Mouse (Mus musculus): ENCODE data around the gene Ezr. TPM values are rescaled to one million over a fixed set of nuclear protein-coding genes. Genes with fewer than 3 reads are reported as not detected.
"Not testable (repeated sequence)": the region's sequence is repeated elsewhere in the genome, so short reads cannot be mapped to it uniquely, and the experiment has no call there.

Gene Ezr
- polyA plus RNA-seq, 1 experiment from 2014 or later, result 97.3 TPM

DNA sequence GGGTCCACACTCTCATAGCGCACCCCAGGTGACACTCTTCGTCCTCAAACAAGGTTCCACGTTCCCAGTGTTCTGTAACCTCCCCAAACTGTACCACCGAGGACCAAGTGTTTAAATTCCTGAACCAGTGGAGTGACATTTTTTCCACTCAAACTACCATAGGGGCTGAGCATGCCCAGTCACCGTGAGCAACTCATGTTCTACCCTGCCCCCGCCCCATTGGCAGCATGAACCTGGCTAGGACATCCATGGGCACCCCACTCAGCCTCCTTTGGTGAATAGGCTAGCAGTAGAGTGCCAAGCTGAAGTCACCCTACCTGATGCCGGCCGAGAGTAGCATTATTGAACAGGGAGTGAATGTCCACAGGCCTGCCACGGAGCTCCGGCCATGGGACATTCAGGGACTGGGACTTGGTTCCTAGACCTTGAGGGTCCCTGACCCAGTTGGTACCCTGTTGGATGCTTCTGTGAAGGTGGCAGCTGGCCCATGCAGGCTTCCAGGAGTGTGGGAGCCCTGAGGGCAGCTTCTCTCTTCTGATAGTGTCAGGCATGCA is 49.2 kb downstream of the Ezr start:
- Histone ChIP-seq H3K27ac (ENCODE audit: low read depth) (no peak overlapping the region), H3K36me3 (ENCODE audit: insufficient read depth) (peaks cover 7% of the 10 kb centered on the region; the same call in 1 of the 2 replicates), H3K9me3 (ENCODE audit: low read depth, low read length) (no peaks in the 10 kb centered on the region), H3K27me3 (ENCODE audit: insufficient read depth, low read length) (no peaks in the 10 kb centered on the region), H3K4me2 (no peak overlapping the region), H3K9ac (no peak overlapping the region), H3K4me1 (ENCODE audit: insufficient read depth) (no peaks in the 10 kb centered on the region), H3K4me3 (ENCODE audit: low read depth, low read length) (no peak overlapping the region)
- DNase-seq (no peak), ATAC-seq (ENCODE audit: insufficient read depth) (no peak)
- no peak for TF ChIP-seq CTCF (IDR thresholded peaks at IDR 0.05; ENCODE audit: low read depth)
- WGBS, result 86% methylated on average over 10 of the region's 10 CpGs

GRCm38 (mm10) chr17:6732665-6733064 is 49.9 kb downstream of the Ezr start:
- H3K36me3 ChIP-seq (ENCODE audit: insufficient read depth), result no peaks in the 10 kb centered on the region
- TF ChIP-seq CTCF (IDR thresholded peaks at IDR 0.05; ENCODE audit: low read depth), result no peak
- H3K9me3 ChIP-seq (ENCODE audit: low read depth, low read length), result no peaks in the 10 kb centered on the region
- ATAC-seq (ENCODE audit: insufficient read depth), result no peak
- no peak overlapping the region for H3K9ac ChIP-seq
- no peak overlapping the region for H3K4me2 ChIP-seq
- no peak for DNase-seq
- H3K4me3 ChIP-seq (ENCODE audit: low read depth, low read length), result no peak overlapping the region
- H3K4me1 ChIP-seq (ENCODE audit: insufficient read depth), result no peaks in the 10 kb centered on the region
- no peaks in the 10 kb centered on the region for H3K27me3 ChIP-seq (ENCODE audit: insufficient read depth, low read length)
- no peak overlapping the region for H3K27ac ChIP-seq (ENCODE audit: low read depth)
- 90% methylated on average over 4 of the region's 4 CpGs for WGBS

GRCm38 (mm10) chr17:6731634-6732033 is 51.0 kb downstream of the Ezr start:
- H3K4me3 ChIP-seq (ENCODE audit: low read depth, low read length), result no peak overlapping the region
- no peaks in the 10 kb centered on the region for H3K9me3 ChIP-seq (ENCODE audit: low read depth, low read length)
- no peak overlapping the region for H3K4me2 ChIP-seq
- H3K9ac ChIP-seq, result no peak overlapping the region
- DNase-seq (no peak), ATAC-seq (ENCODE audit: insufficient read depth) (no peak)
- H3K4me1 ChIP-seq (ENCODE audit: insufficient read depth), result no peaks in the 10 kb centered on the region
- H3K27me3 ChIP-seq (ENCODE audit: insufficient read depth, low read length), result no peaks in the 10 kb centered on the region
- no peaks in the 10 kb centered on the region for H3K36me3 ChIP-seq (ENCODE audit: insufficient read depth)
- H3K27ac ChIP-seq (ENCODE audit: low read depth), result no peak overlapping the region
- TF ChIP-seq CTCF (IDR thresholded peaks at IDR 0.05; ENCODE audit: low read depth), result no peak
- 88% methylated on average over 12 of the region's 12 CpGs for WGBS

DNA sequence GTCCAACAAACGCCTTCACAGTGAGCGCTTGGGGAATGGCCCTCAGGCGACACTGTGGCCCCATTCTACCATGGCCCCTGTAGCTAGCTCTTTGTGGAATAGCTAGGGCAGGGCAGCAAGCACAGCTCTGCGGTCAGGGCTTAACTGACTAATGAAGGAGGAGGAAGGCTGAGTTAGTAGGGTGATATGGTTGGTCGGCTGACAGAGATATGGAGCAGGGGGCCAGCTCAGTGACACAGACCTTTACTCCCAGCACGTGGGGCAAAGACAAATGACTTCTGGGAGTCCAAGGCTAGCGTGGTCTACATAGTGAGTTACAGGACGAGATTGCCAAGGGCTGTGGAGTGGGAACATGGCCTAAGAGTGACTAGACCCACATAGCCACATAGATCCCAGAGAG is 51.5 kb downstream of the Ezr start:
- DNase-seq (no peak), ATAC-seq (ENCODE audit: insufficient read depth) (no peak)
- Histone ChIP-seq H3K27ac (ENCODE audit: low read depth) (no peak overlapping the region), H3K9me3 (ENCODE audit: low read depth, low read length) (no peaks in the 10 kb centered on the region), H3K36me3 (ENCODE audit: insufficient read depth) (no peaks in the 10 kb centered on the region), H3K4me3 (ENCODE audit: low read depth, low read length) (no peak overlapping the region), H3K9ac (no peak overlapping the region), H3K27me3 (ENCODE audit: insufficient read depth, low read length) (no peaks in the 10 kb centered on the region), H3K4me2 (no peak overlapping the region), H3K4me1 (ENCODE audit: insufficient read depth) (no peaks in the 10 kb centered on the region)
- WGBS, result 70% methylated on average over 8 of the region's 8 CpGs
- no peak for TF ChIP-seq CTCF (IDR thresholded peaks at IDR 0.05; ENCODE audit: low read depth)

GRCm38 (mm10) chr17:6729244-6729742 is 53.3 kb downstream of the Ezr start:
- DNase-seq (peak; percentile 53), ATAC-seq (ENCODE audit: insufficient read depth) (0 out of 2 replicates have a peak, but pooled peaks have one; percentile 47)
- Histone ChIP-seq H3K4me3 (ENCODE audit: low read depth, low read length) (no peak overlapping the region), H3K27ac (ENCODE audit: low read depth) (peak overlapping the region; percentile 4; the same call in 1 of the 2 replicates), H3K4me1 (ENCODE audit: insufficient read depth) (no peaks in the 10 kb centered on the region), H3K36me3 (ENCODE audit: insufficient read depth) (no peaks in the 10 kb centered on the region), H3K27me3 (ENCODE audit: insufficient read depth, low read length) (no peaks in the 10 kb centered on the region), H3K9ac (no peak overlapping the region), H3K4me2 (no peak overlapping the region), H3K9me3 (ENCODE audit: low read depth, low read length) (no peaks in the 10 kb centered on the region)
- WGBS, result 25% methylated on average over 6 of the region's 6 CpGs
- TF ChIP-seq CTCF (IDR thresholded peaks at IDR 0.05; ENCODE audit: low read depth), result no peak

DNA sequence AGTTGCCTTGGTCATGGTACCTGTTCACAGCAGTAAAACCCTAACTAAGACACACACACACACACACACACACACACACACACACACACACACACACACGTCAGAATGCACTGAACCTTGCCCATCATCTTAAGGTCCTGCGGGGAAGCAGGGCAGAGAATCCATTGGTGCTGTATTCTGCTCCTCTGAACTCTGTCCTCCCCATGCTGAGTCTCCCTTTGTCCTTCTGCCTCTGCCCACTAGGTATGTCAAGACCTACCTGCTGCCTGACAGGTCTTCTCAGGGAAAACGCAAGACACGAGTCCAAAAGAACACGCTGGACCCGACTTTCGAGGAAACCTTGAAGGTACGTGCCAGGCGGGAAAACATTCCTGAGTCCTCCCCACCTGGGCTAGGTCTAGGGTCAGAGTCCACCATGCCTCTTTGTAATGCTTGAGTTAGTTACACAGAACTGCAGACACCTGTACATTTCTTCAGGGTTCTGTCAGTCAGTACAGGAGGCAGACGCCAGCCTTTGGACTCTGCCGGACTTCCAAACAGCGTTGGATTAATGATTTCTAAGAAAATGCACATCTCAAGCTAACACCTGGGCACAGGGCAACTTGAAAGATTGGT is 54.5 kb downstream of the Ezr start:
- Histone ChIP-seq H3K9ac (no peak overlapping the region), H3K4me3 (ENCODE audit: low read depth, low read length) (no peak overlapping the region), H3K36me3 (ENCODE audit: insufficient read depth) (no peaks in the 10 kb centered on the region), H3K9me3 (ENCODE audit: low read depth, low read length) (no peaks in the 10 kb centered on the region), H3K4me2 (no peak overlapping the region), H3K4me1 (ENCODE audit: insufficient read depth) (no peaks in the 10 kb centered on the region), H3K27me3 (ENCODE audit: insufficient read depth, low read length) (no peaks in the 10 kb centered on the region), H3K27ac (ENCODE audit: low read depth) (no peak overlapping the region)
- 86% methylated on average over 12 of the region's 12 CpGs for WGBS
- no peak for DNase-seq
- no peak for TF ChIP-seq CTCF (IDR thresholded peaks at IDR 0.05; ENCODE audit: low read depth)
- ATAC-seq (ENCODE audit: insufficient read depth), result no peak

DNA sequence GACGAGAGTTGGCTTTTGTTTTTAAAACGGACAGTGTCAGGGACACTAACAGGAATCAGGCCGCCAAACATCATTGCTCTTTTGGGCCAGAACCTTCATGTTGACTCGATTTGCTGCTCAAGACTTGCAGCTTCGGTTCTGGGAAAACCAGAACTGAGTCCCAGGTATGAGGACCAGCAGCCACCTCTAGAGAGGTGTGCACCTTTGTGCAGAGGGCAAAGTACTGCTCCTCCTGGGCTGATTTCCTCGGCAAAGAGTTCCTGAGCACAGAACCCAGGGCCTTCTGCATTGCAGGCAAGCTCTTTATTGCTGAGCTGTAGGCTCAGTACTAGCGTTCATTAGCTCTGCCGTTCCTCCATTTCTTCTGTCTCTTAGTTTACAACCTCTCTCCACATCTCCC is 68.6 kb downstream of the Ezr start:
- not testable (repeated sequence) for ATAC-seq (ENCODE audit: insufficient read depth); H3K9ac ChIP-seq; H3K4me2 ChIP-seq; H3K4me3 ChIP-seq (ENCODE audit: low read depth, low read length); H3K36me3 ChIP-seq (ENCODE audit: insufficient read depth); H3K27me3 ChIP-seq (ENCODE audit: insufficient read depth, low read length); H3K27ac ChIP-seq (ENCODE audit: low read depth); DNase-seq; H3K9me3 ChIP-seq (ENCODE audit: low read depth, low read length); H3K4me1 ChIP-seq (ENCODE audit: insufficient read depth)
- 65% methylated on average over 8 of the region's 8 CpGs for WGBS

DNA sequence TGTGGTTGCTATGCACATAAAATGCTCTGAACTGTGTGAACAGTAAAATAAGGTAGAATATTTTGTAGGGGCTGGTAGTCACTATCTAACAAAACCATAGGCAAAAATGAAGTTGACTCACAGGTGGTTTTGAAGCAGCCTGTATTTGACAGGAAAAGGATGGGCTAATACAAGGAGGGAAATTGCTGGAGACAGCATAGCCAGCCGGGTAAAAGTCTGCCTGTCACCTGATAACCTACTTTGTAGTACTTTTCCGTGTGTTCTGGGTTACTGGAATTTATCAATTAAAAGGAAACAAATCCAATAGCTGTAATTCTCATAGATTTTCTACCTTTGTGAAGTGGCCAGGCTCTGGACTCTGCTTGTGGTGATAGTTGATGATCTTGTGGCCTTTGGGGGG is 69.1 kb downstream of the Ezr start:
- not testable (repeated sequence) for H3K4me3 ChIP-seq (ENCODE audit: low read depth, low read length); H3K4me1 ChIP-seq (ENCODE audit: insufficient read depth); H3K27me3 ChIP-seq (ENCODE audit: insufficient read depth, low read length); H3K4me2 ChIP-seq; H3K36me3 ChIP-seq (ENCODE audit: insufficient read depth); H3K9ac ChIP-seq; H3K9me3 ChIP-seq (ENCODE audit: low read depth, low read length); H3K27ac ChIP-seq (ENCODE audit: low read depth); ATAC-seq (ENCODE audit: insufficient read depth); DNase-seq
- WGBS, result 67% methylated on average over 2 of the region's 2 CpGs

GRCm38 (mm10) chr17:6708194-6708593 is 74.4 kb downstream of the Ezr start:
- WGBS, result 81% methylated on average over 2 of the region's 2 CpGs
- ATAC-seq (ENCODE audit: insufficient read depth); H3K9me3 ChIP-seq (ENCODE audit: low read depth, low read length); H3K4me2 ChIP-seq; H3K27me3 ChIP-seq (ENCODE audit: insufficient read depth, low read length); H3K27ac ChIP-seq (ENCODE audit: low read depth); H3K4me1 ChIP-seq (ENCODE audit: insufficient read depth); DNase-seq; H3K4me3 ChIP-seq (ENCODE audit: low read depth, low read length); H3K9ac ChIP-seq; H3K36me3 ChIP-seq (ENCODE audit: insufficient read depth): not testable (repeated sequence)

DNA sequence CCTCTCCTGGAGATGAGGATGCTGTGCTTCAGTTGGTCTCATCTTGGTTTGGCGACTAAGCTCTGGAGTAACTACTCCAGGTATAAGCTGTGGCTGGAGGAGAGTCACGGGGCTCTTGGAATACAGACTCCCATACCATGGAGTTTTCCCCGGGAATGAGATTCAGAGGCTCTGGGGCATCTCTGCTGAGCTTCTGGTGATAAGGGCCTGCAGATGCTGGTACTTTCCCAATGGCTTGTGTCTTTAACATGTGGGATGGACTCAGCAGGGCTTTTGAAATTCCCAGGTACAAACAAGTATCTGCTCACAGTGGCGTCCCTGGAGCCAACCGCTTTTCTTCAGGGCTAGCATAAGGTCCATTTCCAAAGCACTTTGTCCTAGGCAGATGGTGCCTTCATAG is 75.2 kb downstream of the Ezr start:
- H3K27me3 ChIP-seq (ENCODE audit: insufficient read depth, low read length); H3K36me3 ChIP-seq (ENCODE audit: insufficient read depth); H3K27ac ChIP-seq (ENCODE audit: low read depth); H3K4me2 ChIP-seq; ATAC-seq (ENCODE audit: insufficient read depth); DNase-seq; H3K4me1 ChIP-seq (ENCODE audit: insufficient read depth); H3K9me3 ChIP-seq (ENCODE audit: low read depth, low read length); H3K9ac ChIP-seq; H3K4me3 ChIP-seq (ENCODE audit: low read depth, low read length): not testable (repeated sequence)
- 83% methylated on average over 5 of the region's 5 CpGs for WGBS

Data from lung, embryonic 14.5 days (tissue).